Mouse (Mus musculus) E14TG2a.4 (cell line): ENCODE measurements at regions not wholly inside any gene's neighbourhood (a gene's known extent, or its start where the extent isn't known, plus 50 kb on each side); places are given as distances from the start of the nearest gene placed in this dataset.

Experiments used
- CTCF ChIP-seq: conservative IDR thresholded peaks from 2 replicates; pipeline ENCODE4 v1.5.1; 2014; ENCODE audit warnings: low read length
- NANOG ChIP-seq: IDR thresholded peaks from 2 replicates; pipeline ENCODE4 v1.6.1; 2014; ENCODE audit warnings: borderline replicate concordance, low read length, mixed read lengths
- POU5F1 ChIP-seq: IDR thresholded peaks from 2 replicates; pipeline ENCODE4 v1.6.1; 2014; ENCODE audit warnings: low read length, borderline replicate concordance

DNA sequence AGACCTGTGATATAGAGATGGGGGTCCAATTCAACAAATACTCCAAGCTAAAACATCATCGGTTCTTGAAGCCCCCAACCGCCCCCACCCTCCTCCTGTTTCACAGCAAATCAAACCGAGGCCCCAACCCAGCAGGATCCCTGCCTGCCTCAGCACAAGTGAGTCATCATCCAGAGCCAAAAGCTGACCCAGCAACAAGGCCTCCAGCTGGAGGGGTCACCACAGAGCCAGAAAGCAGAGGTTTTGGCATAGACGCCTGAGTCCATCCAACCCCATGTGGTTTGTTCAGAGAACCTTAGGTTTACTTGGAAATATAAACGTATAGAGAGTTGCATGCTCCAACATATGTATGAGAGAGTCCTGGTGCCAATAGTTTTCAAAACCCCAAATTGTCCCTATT, 279.1 kb downstream of the Tns1 start:
- TF ChIP-seq CTCF, result no peak
- TF ChIP-seq NANOG, result no peak
- no peak for TF ChIP-seq POU5F1
